Mouse (Mus musculus) limb, embryonic 15.5 days (tissue): ENCODE results near the gene Mrpl4. TPM values are rescaled to one million over a fixed set of nuclear protein-coding genes. Genes with fewer than 3 reads are reported as not detected.

Experiments
- ATAC-seq: fragments of 200-750 bp; cut with Nextera tagmentation; 2 replicates; pipeline ENCODE4 v1.8.0; 2017; ENCODE audit warnings: low read depth, moderate TSS enrichment; ENCODE audit not compliant: insufficient number of reproducible peaks, low FRiP score, low TSS enrichment
- H3K27ac ChIP-seq: fragments of 300-500 bp; sonication (generic); 2 replicates; pipeline ENCODE4 v1.5.1; 2015; ENCODE audit warnings: moderate library complexity, mild to moderate bottlenecking, inconsistent platforms
- H3K27me3 ChIP-seq: fragments of 300-500 bp; sonication (generic); 2 replicates; pipeline ENCODE4 v1.6.1; 2015; ENCODE audit warnings: inconsistent platforms
- H3K36me3 ChIP-seq: fragments of 300-500 bp; sonication (generic); 2 replicates; pipeline ENCODE4 v1.6.1; 2015; ENCODE audit warnings: inconsistent platforms
- H3K4me1 ChIP-seq: fragments of 300-500 bp; sonication (generic); 2 replicates; pipeline ENCODE4 v1.6.1; 2015; ENCODE audit warnings: inconsistent platforms
- H3K4me2 ChIP-seq: fragments of 300-500 bp; sonication (generic); 2 replicates; pipeline ENCODE4 v1.6.1; 2015; ENCODE audit warnings: mild to moderate bottlenecking, inconsistent platforms
- H3K4me3 ChIP-seq: fragments of 300-500 bp; sonication (generic); 2 replicates; pipeline ENCODE4 v1.5.1; 2015; ENCODE audit warnings: mild to moderate bottlenecking, inconsistent platforms
- H3K9ac ChIP-seq: fragments of 300-500 bp; sonication (generic); 2 replicates; pipeline ENCODE4 v1.6.1; 2015; ENCODE audit warnings: inconsistent platforms
- H3K9me3 ChIP-seq: fragments of 300-500 bp; sonication (generic); 2 replicates; pipeline ENCODE4 v1.6.1; 2016; ENCODE audit warnings: inconsistent platforms
- WGBS: fragments of 180-500 bp; shearing (Covaris S2); methylation state at CpG from one replicate; pipeline ENCODE4 v1.1.7; 2015; 5-methylcytosine and 5-hydroxymethylcytosine counted together
- polyA plus RNA-seq: library from polyadenylated mRNA; unstranded; fragments of >200 nt; fragmentation: Nextera tagmentation; extraction: Ambion mirVana; gene quantifications from 2 replicates; pipeline ENCODE4 v1.2.1, GENCODE M21; 2015

The Mrpl4 gene
- polyA plus RNA-seq, 1 experiment from 2014 or later, result 112 TPM

- no peaks in the 10 kb centered on the region for H3K27me3 ChIP-seq
- H3K27ac ChIP-seq, result peak overlapping the region; percentile 99
- under 1% methylated on average over 45 of the region's 45 CpGs for WGBS
- H3K9ac ChIP-seq, result peak overlapping the region; percentile 98
- H3K4me2 ChIP-seq, result peak overlapping the region; percentile 83
- no peak for ATAC-seq
- H3K4me1 ChIP-seq, result peaks cover 65% of the 10 kb centered on the region
- no peaks in the 10 kb centered on the region for H3K36me3 ChIP-seq
- no peaks in the 10 kb centered on the region for H3K9me3 ChIP-seq
- peak overlapping the region; percentile 92 for H3K4me3 ChIP-seq
Measured at GRCm38 (mm10) chr9:20975431-20976215, 26.9 kb upstream of the Mrpl4 start.

DNA sequence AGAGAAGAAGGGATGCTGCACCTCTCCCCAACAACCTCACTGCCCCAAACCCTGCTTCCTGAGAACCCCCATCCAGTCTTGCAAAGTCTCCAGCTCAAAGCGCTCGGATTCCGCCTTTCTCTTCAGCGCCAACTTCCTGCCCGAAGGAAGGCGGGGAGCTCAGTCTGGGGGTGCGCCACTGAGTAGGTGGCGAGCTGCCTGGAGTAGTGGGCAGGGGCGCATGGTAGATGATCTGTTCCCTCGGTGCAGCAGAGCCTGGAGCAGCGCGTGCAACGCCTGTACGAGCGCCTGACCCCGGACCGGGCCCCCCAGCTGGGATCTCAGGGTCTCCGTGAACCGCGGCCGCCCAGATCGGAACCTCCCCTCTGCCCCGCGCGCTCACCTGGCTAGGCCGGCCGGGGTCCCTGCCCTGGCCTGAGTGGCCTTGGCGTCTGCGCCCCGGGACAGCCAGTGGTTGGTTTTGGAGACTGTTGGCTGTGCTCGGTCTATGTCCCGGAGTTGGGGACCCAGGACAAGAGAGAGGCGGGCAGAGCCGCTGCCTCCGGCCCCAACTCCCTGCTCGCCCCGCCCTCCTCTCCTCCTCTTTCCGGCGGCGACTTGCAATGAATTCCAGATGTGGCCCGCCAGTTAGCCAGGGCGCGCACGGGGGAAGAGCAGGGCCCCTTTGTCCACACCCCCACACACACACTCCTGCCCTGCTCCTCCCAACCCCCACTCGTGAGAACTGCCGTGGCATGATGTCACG lies 26.1 kb upstream of the Mrpl4 start, which contains the start of gene S1pr2:
TSS of gene S1pr2 (minus strand) at position 566 of the 745 bp plus-strand sequence.
- Histone ChIP-seq H3K4me1 (peaks cover 57% of the 10 kb centered on the region), H3K9me3 (no peaks in the 10 kb centered on the region), H3K27ac (peak within 1 kb of the TSS; percentile 99), H3K4me2 (peak within 1 kb of the TSS; percentile 83), H3K4me3 (peak within 1 kb of the TSS; percentile 92), H3K9ac (peak within 1 kb of the TSS; percentile 98), H3K27me3 (no peaks in the 10 kb centered on the region), H3K36me3 (no peaks in the 10 kb centered on the region)
- peak; percentile 71 for ATAC-seq
- under 1% methylated on average over 46 of the region's 47 CpGs for WGBS

GRCm38 (mm10) chr9:20976961-20977689 lies 25.4 kb upstream of the Mrpl4 start:
- H3K36me3 ChIP-seq, result no peaks in the 10 kb centered on the region
- ATAC-seq, result no peak
- H3K27ac ChIP-seq, result peak overlapping the region; percentile 99
- H3K4me2 ChIP-seq, result peak overlapping the region; percentile 83
- WGBS, result 3% methylated on average over 4 of the region's 4 CpGs
- H3K9ac ChIP-seq, result peak overlapping the region; percentile 98; the same call in 1 of the 2 replicates
- H3K4me1 ChIP-seq, result peaks cover 50% of the 10 kb centered on the region
- no peaks in the 10 kb centered on the region for H3K9me3 ChIP-seq
- peak overlapping the region; percentile 92 for H3K4me3 ChIP-seq
- no peaks in the 10 kb centered on the region for H3K27me3 ChIP-seq

GRCm38 (mm10) chr9:20978409-20979095 lies 24.0 kb upstream of the Mrpl4 start:
- H3K27ac ChIP-seq, result peak overlapping the region; percentile 63
- H3K4me3 ChIP-seq, result no peak overlapping the region
- H3K9me3 ChIP-seq, result no peaks in the 10 kb centered on the region
- no peak overlapping the region for H3K9ac ChIP-seq
- 51% methylated on average over 10 of the region's 10 CpGs for WGBS
- peaks cover 43% of the 10 kb centered on the region for H3K4me1 ChIP-seq
- H3K27me3 ChIP-seq, result no peaks in the 10 kb centered on the region
- H3K36me3 ChIP-seq, result no peaks in the 10 kb centered on the region
- no peak overlapping the region for H3K4me2 ChIP-seq
- no peak for ATAC-seq

DNA sequence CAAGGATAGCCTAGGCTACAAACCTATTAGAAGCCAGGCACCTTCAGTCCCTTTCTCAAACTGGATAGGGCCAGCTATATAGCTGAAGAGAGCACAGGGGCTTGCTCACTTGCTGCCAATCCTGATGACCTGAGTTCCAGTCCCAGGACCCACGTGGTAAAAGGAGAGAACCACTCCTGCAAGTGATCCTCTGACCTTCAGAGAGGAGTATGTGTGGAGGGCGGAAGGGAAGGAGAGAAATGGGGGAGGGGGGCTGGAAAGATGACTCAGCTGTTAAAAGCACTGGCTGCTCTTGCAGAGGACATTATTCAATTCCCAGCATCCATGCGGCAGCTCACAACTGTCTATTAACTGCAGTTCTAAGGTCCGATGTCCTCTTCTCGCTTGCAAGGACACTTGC lies 23.4 kb upstream of the Mrpl4 start:
- H3K9me3 ChIP-seq, result no peaks in the 10 kb centered on the region
- no peaks in the 10 kb centered on the region for H3K27me3 ChIP-seq
- no peak for ATAC-seq
- H3K36me3 ChIP-seq, result no peaks in the 10 kb centered on the region
- no peak overlapping the region for H3K9ac ChIP-seq
- peaks cover 39% of the 10 kb centered on the region for H3K4me1 ChIP-seq
- H3K4me2 ChIP-seq, result no peak overlapping the region
- WGBS, result 59% methylated on average over 5 of the region's 5 CpGs
- H3K4me3 ChIP-seq, result no peak overlapping the region
- peak overlapping the region; percentile 63 for H3K27ac ChIP-seq

DNA sequence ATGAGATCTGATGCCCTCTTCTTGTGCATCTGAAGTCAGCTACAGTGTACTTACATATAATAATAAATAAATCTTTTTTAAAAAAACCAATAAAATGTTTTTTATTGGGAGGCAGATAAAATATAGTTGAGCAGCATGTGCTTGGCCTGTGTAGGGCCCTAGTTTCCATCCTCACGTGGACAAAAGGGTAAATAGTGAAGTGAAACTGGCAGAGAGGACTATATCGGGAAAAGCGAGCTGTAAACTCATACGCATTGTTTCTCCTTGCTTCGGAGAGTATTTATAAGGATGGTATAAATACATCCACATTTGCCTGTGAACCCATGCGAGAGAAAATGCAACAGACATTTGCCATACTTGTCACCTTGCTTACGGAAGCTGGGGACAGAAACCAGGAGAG lies 22.8 kb upstream of the Mrpl4 start:
- WGBS, result 83% methylated on average over 7 of the region's 7 CpGs
- Histone ChIP-seq H3K9ac (no peak overlapping the region), H3K9me3 (no peaks in the 10 kb centered on the region), H3K27ac (no peak overlapping the region), H3K4me2 (no peak overlapping the region), H3K36me3 (no peaks in the 10 kb centered on the region), H3K4me1 (peaks cover 34% of the 10 kb centered on the region), H3K27me3 (no peaks in the 10 kb centered on the region), H3K4me3 (no peak overlapping the region)
- ATAC-seq, result no peak

GRCm38 (mm10) chr9:20982171-20982570 lies 20.4 kb upstream of the Mrpl4 start:
- no peak for ATAC-seq
- Histone ChIP-seq H3K4me3 (no peak overlapping the region), H3K4me2 (no peak overlapping the region), H3K9ac (no peak overlapping the region), H3K4me1 (peaks cover 34% of the 10 kb centered on the region), H3K9me3 (no peaks in the 10 kb centered on the region), H3K36me3 (no peaks in the 10 kb centered on the region), H3K27me3 (no peaks in the 10 kb centered on the region), H3K27ac (no peak overlapping the region)
- WGBS, result 65% methylated on average over 3 of the region's 3 CpGs

DNA sequence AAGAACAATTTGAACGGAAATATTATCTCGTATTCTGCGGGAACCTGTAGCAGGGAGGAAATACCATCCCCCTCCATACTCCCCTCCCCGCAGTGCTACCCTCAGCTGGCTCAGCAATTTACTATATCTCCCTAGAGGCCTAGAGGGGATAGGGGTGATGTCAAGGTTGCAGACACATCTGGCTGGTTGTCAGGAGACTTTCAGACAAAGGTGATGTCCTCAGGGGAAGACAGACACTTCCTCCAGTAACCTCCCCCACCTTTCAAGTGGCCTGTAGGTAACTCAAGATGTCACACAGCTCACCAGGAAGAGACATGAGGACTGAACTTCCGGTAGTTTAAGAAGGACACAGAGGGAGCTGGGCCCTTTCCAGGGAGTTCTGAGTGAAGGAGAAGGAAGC lies 19.4 kb upstream of the Mrpl4 start:
- Histone ChIP-seq H3K36me3 (no peaks in the 10 kb centered on the region), H3K9ac (no peak overlapping the region), H3K4me1 (peaks cover 41% of the 10 kb centered on the region), H3K27ac (no peak overlapping the region), H3K4me2 (no peak overlapping the region), H3K4me3 (no peak overlapping the region), H3K27me3 (no peaks in the 10 kb centered on the region), H3K9me3 (no peaks in the 10 kb centered on the region)
- ATAC-seq, result no peak
- 33% methylated on average over 5 of the region's 5 CpGs for WGBS

DNA sequence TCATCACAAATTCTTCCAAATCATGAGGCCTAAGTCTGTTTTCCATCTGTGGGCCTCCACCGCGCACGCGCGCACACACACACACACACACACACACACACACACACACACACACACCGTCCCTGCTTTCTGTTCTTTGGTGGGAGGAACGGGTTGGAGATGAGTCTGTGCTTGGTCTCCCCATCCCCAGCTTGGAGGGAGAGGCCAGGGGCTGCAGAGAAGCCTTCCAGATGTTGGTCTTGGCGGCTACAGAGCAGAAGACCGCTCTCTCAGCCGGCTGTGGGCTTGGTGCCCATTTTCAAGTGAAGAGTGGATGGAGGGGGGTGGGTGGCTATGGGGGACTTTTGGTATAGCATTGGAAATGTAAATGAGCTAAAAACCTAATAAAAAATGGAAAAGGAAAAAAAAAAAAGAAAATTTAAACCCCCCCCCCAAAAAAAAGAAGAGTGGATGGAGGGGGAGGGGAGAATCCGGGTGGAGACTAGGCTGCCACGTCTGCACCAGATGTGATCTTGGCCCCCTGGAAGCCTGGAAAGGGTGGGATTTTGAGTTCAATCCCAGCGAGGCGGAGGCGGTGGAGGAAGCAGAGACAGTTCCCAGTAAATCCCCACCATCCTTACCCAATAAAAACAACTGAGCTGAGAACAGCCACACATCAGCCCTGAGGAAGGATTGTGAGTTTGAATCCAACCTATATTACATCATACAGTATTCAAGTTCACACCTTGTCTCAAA lies 15.4 kb upstream of the Mrpl4 start:
- Histone ChIP-seq H3K9me3 (no peaks in the 10 kb centered on the region), H3K27ac (peak overlapping the region; percentile 85)
- ATAC-seq, result peak; percentile 89

GRCm38 (mm10) chr9:20987953-20988352 lies 14.6 kb upstream of the Mrpl4 start:
- Histone ChIP-seq H3K4me2 (no peak overlapping the region), H3K4me3 (no peak overlapping the region), H3K4me1 (peaks cover 45% of the 10 kb centered on the region), H3K9me3 (no peaks in the 10 kb centered on the region), H3K27me3 (no peaks in the 10 kb centered on the region), H3K27ac (peak overlapping the region; percentile 85), H3K36me3 (no peaks in the 10 kb centered on the region), H3K9ac (no peak overlapping the region)
- ATAC-seq, result no peak
- WGBS, result 28% methylated on average over 7 of the region's 7 CpGs

More for the DNA sequence above, 15.4 kb upstream of the Mrpl4 start:
- Histone ChIP-seq H3K4me3 (no peak overlapping the region), H3K9ac (no peak overlapping the region), H3K36me3 (no peaks in the 10 kb centered on the region), H3K4me1 (peaks cover 44% of the 10 kb centered on the region), H3K27me3 (no peaks in the 10 kb centered on the region), H3K4me2 (no peak overlapping the region)
- 25% methylated on average over 15 of the region's 15 CpGs for WGBS

GRCm38 (mm10) chr9:20990861-20991260 lies 11.7 kb upstream of the Mrpl4 start:
- 5% methylated on average over 10 of the region's 10 CpGs for WGBS
- H3K9ac ChIP-seq, result no peak overlapping the region
- no peaks in the 10 kb centered on the region for H3K36me3 ChIP-seq
- no peak overlapping the region for H3K4me3 ChIP-seq
- H3K4me1 ChIP-seq, result peaks cover 45% of the 10 kb centered on the region
- ATAC-seq, result peak; percentile 33; the same call in 1 of the 2 replicates
- no peaks in the 10 kb centered on the region for H3K9me3 ChIP-seq
- no peaks in the 10 kb centered on the region for H3K27me3 ChIP-seq
- H3K4me2 ChIP-seq, result peak overlapping the region; percentile 31
- H3K27ac ChIP-seq, result peak overlapping the region; percentile 84
